Mouse (Mus musculus) G1E-ER4 (cell line): ENCODE results near the gene Rims4. TPM values are rescaled to one million over a fixed set of nuclear protein-coding genes. Genes with fewer than 3 reads are reported as not detected.

Experiments
- GATA1 ChIP-seq: IDR thresholded peaks from one replicate; pipeline ENCODE4 v1.8.0; 2012; ENCODE audit warnings: low read length, inconsistent platforms
- polyA plus RNA-seq: library from polyadenylated mRNA; stranded (reverse); fragments of >175 nt; gene quantifications from 2 replicates; pipeline ENCODE4 v1.2.3, GENCODE M21; 2012

The Rims4 gene
- polyA plus RNA-seq, 1 experiment = not detected

DNA sequence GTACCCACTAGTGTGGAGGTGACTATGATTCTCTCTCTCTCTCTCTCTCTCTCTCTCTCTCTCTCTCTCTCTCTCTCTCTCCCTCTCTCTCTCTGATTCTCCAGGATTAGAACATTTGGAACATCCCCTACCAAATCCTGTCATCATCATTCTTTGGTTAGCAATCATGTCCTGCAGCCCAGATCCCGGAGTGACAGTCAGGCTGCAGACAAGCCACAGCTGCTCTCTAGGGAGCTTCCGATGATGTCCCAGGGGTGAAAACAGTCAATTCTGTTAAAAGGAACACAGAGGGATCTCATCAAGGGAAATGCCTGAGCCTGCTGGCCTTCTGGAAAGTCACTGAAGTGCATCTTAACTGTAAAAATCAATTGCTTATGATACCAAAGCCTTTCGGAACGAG is 76.4 kb downstream of the Rims4 start:
- TF ChIP-seq GATA1 = no peak

DNA sequence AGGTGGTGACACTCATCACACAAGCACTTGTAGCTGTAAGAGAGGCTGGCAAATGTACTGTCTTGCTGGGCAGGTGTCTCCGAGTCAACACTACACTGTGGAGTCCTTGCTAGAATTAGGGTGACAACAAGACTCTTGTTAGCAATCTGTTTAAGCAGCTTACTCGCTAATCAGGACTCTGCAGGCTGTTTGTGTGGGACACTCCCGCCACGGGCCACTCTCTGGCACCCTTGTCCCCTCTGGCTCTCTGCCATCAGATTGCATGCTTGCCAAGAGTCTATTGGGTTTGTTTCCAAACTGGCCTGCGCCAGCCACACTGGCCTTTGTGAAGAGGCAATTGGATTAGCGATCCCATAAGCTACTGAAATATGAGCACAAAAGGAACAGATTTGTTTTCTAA is 79.0 kb downstream of the Rims4 start:
- no peak for TF ChIP-seq GATA1

DNA sequence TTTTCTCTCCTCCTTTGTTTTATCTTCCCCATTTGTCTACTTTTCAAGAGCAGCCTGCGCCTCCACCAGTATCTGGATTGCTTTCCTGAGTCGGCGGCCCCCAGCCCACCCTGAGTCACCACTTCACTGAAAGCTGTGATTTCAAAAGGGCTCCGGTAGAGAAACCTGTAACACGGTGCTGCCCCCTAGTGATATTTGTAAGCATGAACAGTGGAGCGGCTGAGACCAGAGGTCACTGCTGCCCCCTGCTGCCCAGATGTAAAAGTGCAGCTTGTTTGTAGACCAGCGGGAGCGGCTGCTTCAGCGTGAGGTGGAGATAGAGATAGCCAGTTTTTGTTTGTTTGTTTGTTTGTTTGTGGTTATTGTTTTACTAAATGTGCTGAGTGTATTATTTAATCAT is 80.4 kb downstream of the Rims4 start:
- TF ChIP-seq GATA1 = no peak

DNA sequence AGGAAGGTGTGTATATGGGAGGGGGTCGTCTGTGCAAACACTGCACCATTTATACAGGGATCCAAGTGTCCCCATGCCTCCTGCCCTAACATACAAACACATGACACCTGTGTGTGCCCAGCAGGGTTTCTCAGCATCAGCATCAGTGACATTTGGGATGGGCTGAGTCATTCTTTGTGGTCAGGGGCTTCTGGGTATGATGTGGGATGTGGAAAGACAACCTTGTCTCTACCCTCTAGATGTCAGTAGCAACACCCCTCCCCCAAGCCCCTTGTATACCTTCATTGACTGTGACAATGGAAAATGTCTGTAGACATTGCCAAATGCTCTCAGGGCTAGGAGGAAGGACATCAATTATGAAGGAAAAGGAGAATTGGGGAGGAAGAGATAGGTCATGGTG is 87.3 kb downstream of the Rims4 start:
- no peak for TF ChIP-seq GATA1

DNA sequence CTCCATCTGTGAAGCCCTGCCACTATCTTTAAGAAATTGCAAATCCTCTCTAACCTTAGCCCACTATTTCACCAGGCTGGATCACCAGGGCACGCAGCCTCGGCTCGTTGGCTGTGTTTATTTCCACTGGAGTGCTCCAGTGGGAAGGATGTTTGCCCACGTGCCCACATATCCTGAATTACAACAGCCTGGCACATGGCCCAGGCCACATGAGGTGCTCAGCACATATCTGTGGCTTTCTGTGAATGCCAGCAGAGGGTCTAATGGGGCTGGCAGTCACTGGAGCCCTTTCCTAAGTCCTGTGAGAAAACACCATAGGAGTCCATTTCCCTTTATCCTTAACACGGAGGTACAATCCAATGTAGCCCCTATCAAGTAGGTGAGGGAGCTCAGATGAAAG is 92.0 kb downstream of the Rims4 start:
- TF ChIP-seq GATA1 = no peak

DNA sequence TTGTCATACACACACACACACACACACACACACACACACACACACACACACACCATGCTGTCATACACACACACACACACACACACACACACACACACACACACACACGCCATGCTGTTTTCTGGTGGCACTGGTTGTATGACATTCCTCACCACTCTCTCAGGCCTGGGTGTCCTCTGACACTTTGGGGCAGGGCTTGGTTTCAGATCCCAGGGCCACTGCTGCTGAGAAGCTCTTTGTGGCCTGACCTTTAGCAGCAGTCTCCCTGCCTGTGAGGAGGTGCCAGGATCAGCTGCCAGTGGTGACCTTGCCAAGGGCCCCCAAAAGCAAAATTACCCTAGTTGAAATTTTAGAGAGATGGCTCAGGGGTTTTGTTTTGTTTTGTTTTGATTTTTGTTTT is 92.6 kb downstream of the Rims4 start:
- no peak for TF ChIP-seq GATA1

DNA sequence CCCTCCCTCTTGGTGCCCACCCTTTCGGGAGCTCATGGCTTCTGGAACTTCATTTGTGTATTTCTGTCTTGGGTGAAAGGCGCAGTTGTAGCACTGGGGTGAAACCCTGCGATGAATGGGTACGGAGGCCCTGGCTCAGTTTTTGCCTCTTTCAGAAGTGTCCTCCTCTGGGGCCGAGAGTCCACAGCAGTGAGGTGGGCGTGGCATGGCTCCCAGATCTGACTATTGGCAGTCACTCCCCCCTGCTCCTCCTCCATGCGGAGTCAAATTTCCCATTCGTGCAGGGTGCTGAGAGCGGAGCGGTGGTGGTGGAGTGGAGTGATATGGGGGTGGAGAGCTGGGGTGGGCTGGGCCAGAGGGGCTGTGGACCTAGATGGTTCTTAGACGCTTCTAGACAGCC is 94.7 kb downstream of the Rims4 start:
- TF ChIP-seq GATA1 = no peak

DNA sequence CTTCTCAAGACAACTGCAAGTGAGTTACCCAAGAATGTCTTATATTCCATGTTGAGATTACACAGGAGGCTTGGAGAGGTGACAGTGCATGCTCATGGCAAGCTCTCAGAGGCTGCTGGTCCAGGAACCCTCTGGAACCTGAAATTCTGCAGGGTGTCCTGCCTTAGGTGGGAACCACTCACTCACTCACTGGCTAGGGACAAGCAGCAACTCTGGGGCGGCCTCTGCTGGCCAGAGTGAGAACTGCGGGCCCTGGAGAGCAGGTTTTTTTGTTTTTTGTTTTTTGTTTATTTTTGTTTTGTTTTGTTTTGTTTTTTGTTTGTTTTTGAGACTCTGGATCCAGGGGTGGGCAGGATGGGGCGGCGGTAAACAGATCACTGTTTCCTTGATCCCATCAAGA is 95.2 kb downstream of the Rims4 start:
- TF ChIP-seq GATA1 = no peak

DNA sequence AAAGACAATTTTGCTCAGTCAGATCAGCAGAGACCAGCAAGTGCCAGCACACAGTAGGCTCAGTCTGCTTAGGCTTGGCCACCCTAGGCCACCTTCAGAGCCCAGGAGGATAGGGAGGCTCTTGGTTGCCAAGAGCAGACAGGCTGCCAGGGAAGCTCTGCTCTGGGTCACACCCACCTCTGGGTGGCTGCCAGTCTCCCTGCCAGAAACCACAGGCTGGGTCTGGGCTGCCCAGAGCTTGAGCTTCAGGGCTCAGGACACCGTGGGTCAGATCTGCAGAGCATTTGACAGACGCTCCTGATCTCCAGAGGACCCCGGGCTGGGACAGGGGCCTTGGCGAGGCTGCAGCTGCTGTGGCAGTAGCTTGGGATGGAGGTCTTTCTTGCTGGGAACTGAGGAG is 97.9 kb downstream of the Rims4 start, which contains the start of gene Ccn5:
TSS of gene Ccn5 (plus strand) at position 255 of the 400 bp plus-strand sequence.
- no peak for TF ChIP-seq GATA1

DNA sequence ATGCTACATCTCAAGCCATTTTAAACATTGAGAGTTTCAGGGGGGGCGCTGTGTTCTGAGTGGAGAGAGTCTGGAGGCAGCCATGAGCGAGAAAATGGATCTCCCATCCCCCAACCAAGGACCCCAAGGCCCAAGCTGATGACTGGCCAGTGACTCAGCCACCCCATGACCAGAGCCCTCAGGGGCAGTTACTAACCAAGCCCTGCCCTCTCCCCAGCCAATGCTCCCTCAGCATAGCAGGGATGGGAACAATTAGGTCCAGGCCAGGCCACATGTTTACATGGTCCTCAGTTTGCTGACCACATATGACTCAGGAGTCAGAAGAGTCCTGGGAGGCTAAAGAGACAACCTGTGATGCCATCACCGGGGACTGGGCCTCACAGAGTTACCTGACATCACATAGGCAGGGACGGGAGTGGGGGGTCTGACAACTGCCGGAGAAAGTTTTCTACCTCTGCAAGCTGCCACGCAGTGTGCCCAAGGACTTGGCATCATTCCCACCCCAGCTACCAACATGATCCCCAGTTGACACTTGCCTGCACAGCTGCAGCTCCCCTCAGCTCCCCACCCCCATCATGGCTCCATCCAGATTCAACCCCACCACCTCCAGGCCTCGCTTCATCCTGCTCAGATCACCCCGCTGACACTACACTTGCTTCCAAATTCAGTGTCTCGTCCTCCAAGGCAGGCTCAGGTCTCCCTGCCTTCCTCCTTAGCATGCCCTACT is 103.6 kb downstream of the Rims4 start:
- no peak for TF ChIP-seq GATA1

DNA sequence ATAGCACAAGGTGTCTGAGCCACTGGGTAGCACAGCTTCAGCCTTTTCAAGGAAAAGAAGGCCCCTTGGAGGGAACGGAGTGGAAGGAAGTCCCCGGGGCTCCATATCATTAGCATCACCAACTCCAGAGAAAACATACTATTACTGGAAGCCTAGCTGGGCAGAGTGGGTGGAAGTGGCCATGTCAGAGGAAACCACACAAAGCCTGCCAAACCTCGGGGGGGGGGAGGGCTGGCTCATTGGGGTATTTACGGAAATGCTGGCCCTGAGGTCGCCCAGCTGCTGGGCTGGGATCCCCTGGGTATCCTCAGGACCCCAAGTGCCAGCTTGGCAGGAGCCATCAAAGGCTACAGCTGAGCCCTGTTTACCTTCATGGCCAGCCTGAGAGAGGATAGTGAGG is 105.4 kb downstream of the Rims4 start:
- TF ChIP-seq GATA1 = no peak

Other genes starting within 250 kb of the Rims4 start
- 8.3 and 9.0 TPM in 2 replicates for gene Ada, start 168.4 kb downstream of the Rims4 start, polyA plus RNA-seq
- not detected in 2 replicates for gene Ccn5, start 97.8 kb downstream of the Rims4 start, polyA plus RNA-seq
- gene Kcnk15, start 65.0 kb downstream of the Rims4 start, polyA plus RNA-seq = not detected in 2 replicates
- gene Ywhab, start 76.3 kb upstream of the Rims4 start, polyA plus RNA-seq = 84.7 and 105 TPM in 2 replicates
- 0.06 and 0.14 TPM in 2 replicates for gene Pabpc1l, start 106.8 kb upstream of the Rims4 start, polyA plus RNA-seq
- gene Stk4, start 151.6 kb upstream of the Rims4 start, polyA plus RNA-seq = 38.3 and 60.7 TPM in 2 replicates
- 27.7 and 33.2 TPM in 2 replicates for gene Tomm34, start 152.5 kb upstream of the Rims4 start, polyA plus RNA-seq